Mouse (Mus musculus) frontal cortex, postnatal 25 days (tissue): ENCODE data around the gene Parp16.
"Not testable (repeated sequence)": the region's sequence is repeated elsewhere in the genome, so short reads cannot be mapped to it uniquely, and the experiment has no call there.

ENCODE experiments used
- DNase-seq, 2 experiments: peaks; one replicate each; pipeline ENCODE4 v3.0.0; 2022; ENCODE audit warnings: low spot score in 2 of 2

Parp16 gene

DNA sequence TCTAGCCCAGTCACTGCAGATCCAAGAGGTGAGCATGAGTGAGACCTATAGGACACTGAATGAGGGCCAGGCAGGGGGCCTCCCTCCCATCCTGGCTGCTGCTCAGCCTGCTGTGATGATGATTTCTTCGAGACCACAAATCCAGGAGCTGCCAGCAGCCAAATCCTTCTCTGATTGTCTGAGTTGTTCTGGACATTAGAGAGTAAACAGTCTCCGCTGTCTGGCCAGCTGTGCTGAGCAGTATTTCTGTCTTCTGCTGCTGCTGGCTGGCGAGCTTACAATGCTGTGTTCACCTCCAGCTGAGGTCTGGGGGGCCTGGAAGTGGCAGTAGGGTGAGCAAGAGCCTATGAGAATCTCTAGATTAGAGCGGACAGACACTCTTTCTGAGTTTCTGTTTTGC lies 48.1 kb downstream of the Parp16 start:
- no peak for DNase-seq

DNA sequence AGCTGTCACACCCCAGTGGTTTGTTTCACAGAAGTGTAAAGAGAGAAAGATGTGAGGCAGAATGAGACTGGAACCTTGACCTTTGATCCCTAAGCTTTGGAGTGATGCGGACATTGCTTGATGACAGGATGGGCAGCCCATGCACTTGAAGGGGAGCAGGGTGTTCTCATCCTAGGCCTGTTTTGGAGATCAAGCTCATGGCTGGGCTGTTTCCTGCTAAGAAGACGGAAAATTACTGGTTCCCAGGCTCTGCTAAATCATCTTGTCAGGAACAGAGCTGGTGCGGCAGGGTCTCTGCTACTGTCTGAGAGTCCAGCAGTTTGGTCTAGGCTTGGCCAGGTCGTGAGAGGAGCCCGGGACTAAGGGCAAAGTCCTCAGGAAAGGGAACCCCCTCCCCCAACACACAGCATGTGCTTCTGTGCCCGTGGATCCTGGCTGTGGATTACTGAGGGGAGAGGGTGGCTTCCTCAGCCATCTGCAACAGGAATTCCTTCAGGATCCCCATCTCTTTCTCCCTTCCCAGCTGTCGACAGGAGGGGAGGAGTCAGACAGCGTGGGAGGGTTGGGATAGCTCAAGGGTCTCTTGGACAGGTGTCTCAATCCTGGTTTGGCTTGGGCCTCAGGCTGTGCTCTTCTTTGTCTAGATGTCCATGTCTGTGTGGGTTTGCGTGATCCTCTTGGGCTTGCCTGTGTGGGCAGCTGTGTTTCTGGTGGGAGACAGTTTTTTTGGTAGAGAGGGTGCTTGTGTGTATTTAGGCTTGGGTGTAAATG lies 49.1 kb downstream of the Parp16 start:
- no peak for DNase-seq

DNA sequence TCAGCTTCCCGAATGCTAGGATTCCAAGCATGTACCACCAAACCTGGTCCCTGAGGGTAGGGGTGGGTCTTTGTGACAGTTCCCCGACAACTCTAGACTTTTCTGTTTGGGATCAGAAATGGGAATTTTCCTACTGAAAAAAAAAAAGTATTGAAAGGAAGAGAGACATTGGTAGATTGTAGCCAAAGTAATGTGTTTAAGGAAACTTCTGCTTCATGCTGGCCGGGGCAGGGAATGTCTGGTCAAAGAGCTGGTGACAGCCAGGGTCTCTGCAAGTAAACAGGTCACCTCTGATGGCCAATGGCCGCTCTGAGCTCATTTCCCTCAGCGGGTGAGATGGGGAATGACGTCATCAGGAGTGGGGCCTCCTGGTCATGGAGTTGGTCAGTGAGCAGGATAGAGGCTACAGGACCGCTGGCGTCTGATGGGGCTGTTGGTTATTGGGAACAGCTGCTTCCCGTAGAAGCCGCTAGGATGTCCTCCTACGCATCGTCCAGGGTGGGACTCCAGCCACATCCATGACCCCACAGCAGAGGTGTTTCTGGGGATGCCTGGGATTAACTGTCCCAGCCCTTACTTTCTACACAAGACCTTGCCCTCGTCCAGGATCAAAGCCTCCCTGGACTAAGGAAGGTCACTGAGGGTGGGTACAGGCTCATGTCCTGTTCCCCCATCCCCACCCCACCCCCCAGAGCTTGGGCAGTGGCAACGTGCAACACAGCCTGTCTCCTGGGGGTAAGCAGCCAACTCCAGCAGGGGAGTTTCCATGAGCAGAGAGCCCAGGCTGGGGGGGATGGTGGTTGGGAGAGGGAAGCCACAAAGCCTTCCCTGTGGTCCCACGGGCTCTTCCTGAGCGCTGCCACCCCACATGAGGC lies 52.6 kb downstream of the Parp16 start:
- DNase-seq, result no peak

DNA sequence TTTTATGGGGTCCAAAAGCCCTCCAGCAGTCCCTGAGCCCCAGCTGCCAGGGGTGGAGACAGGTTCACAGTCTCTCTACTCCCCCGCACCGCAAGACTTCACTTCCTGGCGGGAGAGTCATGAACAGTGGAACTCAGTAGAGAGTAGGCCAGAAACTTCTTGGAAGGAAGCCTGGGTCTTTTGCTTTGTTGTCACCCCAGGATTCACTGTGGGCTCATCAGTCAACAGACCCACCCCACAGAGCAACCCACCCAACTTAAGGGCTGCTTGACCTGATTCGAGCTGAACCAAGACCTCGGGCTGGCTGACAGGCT lies 53.2 kb downstream of the Parp16 start:
- no peak for DNase-seq

DNA sequence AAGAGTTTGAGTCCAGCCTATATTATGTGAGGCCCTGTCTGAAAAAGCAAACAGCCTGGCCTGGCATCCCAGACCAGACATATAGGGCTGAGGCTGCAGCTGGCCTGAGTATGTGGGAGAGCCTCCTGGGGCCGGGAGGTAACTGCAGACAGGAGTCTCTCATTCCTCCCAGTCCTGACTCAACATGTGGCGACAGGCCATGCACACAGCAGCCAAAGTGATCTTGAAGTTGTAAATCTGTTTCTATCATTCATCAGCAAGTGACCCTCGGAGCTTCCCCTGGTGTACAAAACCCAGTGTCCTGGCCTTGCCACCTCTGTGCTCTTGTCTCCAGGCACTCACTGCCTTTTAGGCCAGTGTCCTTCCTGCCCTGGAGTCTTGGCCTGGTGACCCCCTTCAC lies 56.9 kb downstream of the Parp16 start:
- no peak for DNase-seq

DNA sequence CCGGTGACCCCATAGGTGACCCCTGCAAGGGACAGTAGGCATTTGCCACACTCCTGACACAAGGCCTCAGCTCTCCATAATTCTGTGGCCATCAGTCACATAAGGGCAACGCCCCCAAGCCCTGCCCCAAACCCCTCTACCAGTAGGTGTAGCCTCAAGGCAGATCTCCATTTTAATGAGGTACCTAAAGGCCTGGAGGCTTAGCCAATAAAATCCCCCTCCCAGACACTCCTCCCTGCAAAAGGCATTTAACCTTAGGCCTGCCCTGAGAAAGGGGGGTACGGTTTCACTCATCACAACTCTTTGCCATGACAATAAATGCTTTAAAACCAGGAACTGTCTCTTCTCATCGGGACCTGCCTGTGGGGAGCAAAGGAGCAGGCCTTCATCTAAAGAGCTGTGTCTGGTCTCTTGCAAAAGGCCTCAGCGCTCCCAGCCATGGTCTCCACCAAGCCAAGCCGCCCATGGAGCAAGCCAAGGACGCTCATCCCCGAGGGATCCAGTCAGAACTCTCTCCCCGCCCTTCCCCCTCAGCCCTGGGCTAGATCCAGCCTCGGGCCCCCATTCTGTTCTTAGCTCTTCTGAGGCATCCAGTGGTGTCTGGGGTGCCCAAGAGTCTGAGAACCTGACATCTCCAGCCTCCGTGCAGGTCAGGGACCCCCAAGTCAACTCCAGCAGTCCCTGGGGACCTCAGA lies 60.9 kb downstream of the Parp16 start:
- no peak for DNase-seq

DNA sequence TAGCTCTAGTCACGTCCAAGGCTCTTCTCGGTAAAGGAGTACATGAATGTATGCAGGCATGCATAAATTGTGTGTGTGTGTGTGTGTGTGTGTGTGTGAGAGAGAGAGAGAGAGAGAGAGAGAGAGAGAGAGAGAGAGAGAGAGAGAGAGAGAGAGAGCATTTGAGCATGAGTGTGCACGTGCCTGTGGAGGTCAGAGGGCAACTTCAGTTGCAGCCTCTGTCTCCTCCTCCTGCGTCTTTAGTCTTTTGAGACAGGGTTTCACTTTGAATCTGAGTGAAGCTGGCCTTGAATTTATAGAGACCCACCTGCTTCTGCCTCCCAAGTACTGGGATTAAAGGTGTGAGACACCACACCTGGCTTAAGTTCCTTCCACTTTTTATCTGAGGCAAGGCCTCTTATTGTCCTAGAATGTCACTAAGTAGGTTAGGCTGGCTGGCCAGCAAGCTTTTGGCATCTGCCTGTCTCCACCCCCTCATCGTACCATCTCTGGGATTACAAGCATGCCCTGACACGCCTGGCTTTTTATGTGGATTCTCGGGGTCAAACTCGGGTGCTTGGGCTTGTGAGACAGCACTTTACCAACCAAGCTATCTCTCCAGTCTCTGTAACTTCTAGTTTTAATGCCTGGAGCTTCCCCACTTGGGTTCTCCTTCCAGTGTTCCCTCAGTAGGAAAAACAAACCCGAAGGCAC lies 62.2 kb downstream of the Parp16 start:
- DNase-seq, result no peak

DNA sequence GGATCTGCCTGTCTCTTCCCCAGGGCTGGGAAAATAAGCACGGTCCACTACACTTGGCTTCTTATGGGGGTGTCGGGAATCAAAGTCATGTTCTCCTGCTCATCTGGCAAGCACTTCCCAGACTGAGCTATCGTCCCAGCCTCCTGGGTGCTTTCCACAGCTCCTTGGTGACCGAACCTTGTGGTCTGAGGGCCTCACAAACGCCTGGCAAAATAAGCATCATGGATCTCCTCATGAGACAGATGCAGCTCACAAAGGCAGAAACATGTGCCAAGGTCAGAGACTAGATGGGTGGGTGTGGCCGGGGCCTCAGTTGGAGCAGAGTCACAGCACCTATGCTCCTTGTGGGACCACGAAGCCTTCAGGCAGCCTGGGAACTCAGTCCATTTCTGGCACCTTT lies 64.2 kb downstream of the Parp16 start:
- no peak for DNase-seq

DNA sequence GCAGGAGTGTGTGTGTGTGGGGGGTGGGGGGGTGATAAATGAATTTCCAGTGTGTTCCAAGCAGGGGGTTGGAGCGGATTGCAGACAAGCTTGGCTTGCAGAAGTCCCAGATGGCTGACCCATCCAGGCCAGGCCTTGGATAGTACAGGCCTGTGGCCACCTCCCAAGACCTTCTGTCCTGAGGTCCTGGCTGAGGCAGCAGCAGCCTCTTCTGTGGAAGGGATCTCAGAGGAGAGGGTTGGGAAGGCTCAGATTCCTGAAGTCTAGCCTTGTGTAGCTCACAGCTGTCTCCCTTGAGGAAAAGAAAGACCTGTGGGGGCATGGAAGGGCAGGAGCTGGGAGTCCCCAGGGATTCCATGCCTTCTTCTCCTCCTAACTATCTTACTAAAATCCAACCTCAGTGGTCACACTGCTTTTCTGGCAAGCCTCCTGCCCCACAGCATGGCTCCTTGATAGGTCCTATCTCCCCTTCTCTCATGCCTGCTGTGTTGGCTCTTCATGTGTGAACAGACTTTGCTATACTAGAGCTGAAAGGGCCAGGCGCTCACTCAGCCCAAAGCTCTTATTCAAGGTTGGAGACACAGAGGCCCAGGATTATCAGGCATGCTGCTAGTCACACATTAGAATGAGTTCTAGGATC lies 66.6 kb downstream of the Parp16 start:
- no peak for DNase-seq

DNA sequence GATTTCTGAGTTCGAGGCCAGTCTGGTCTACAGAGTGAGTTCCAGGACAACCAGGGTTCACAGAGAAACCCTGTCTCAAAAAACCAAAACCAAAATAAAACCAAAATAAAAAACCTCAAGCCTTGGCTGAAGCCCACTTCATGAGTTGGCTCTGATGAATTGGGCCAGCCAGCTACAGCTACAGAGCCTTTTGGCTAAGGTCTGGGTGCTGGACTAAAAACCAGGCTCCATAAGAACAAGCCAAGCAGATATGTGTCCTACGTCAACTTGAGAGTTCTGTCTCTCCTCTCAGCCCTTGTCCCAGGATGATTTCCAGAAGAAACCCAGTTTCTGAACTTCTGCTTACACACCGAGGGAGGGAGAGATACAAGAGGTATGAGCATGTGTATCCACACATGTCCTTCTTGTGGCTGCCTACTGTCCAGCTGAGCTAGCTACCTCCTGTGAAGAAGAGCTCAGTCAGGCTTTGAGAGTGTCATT lies 67.5 kb downstream of the Parp16 start:
- DNase-seq, result no peak

DNA sequence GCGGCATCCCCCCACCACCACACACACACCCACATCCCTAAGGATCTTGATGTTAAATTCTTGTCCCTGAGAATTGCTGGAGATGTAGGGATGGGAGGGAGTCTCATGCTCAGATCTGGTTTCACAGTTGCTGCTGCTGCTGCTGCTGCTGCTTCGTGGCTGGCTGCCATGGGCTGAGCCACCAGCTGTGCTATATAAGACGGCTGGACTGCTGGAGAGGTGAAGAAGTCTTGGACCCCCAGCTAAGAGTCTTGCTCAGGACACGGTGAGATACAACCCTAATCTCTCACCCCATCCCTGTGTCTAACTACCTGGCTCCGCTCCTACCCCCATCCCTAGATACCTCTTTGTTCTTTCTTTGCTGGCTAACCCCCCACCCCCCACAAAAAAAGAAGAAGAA lies 69.8 kb downstream of the Parp16 start, which contains the start of gene Cilp:
Cilp (plus strand) TSS at position 222 of the 400 bp plus-strand sequence.
- DNase-seq, result no peak

DNA sequence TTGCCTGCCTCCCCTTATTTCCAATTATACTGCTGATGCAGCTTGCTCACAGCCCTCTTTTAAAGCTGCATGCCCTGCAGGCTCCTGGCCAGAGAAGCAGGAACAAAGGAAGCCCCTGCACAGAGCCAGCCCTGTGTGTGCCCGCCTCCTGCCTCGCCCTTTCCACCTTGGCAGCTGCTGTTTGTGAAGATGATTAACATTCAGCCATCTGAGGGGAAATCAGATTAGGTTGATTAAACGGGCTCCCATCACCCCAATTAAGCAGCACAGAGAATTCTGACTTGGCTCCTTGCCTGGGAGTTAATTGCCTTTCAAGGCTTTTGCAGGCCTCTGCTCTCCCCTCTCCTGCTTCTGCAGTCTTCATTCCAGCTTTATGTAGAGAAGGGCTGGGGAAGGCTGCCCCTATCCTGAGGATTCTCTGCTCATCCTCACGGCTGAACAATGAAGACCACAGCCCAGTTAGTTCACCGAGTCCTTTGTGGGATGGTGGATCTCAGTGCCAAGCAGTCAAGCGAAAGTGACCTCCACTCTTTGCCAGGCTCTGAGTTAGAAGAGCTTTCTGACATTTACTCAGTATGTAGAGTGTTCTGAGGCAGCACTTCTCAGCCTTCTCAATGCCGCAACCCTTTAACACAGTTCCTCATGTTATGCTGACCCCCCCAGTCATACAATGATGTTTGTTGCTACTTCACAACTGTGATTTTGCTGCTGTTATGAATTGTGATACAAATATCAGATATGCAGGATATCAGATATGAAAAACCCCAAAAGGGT lies 72.8 kb downstream of the Parp16 start:
- peak in 1 of 2 experiments; percentile 17 for DNase-seq

DNA sequence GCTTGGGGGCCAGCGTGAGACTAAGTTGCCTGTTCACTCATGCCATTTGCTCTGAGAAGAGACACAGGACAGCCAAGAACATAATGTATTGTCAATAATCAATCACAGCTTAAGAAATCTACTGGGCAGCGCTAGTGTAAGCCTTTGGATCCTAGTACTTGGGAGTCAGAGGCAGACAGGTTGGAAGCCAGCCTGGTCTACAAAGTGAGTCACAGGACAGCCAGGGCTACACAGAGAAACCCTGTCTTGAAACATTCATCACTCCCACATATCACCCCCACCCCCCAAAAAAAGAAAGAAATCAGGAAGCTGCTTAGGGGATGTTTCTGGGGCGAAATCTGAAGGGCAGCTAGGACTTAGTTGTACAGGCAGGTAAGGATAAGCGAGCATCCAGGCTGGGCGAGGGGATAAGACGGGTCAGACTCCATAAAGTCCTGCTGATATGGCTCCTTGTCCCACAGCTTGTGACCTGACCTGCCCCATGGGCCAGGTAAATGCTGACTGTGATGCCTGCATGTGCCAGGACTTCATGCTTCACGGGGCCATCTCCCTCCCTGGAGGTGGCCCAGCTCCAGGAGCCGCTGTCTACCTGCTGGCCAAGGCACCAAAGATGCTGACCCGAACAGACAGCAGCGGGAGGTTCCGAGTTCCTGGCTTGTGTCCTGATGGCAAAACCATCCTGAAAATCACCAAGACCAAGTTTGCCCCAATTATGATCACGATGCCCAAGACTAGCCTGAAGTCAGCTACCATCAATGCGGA lies 78.1 kb downstream of the Parp16 start:
- no peak for DNase-seq

DNA sequence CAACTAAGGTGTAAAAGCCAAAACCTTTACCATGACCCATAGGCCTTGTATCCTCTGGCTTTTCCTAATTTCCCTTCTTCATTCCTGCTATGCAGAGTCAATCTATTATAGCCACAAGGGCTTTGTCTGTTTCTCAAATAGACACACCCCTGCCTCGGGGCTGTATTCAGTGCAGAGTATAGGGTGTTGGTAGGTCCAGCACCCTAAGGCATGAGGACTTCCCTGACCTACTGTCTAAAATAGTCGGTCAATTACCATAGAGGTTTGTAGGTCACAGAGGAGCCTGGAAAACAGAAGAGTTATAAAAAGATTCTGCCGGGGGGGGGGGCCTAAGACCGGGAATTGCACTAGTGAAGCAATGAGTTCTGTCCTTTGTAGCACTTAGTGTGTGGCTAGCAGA lies 78.7 kb downstream of the Parp16 start:
- no peak for DNase-seq

DNA sequence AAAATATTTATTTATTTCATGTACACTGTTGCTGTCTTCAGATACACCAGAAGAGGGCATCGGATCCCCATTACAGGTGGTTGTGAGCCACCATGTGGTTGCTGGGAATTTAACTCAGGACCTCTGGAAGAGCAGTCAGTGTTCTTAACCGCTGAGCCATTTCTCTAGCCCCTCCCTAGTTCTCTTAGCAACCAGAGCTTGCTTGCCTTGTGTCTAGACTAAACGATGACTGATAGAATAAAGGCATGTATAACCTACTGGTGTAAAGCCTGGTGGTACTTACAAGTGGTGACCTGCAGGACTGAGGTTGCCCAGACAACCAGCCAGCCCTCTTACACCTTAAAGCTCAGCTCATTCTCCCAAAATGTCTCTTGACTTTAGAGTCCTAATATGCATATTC lies 79.7 kb downstream of the Parp16 start:
- not testable (repeated sequence) for DNase-seq

DNA sequence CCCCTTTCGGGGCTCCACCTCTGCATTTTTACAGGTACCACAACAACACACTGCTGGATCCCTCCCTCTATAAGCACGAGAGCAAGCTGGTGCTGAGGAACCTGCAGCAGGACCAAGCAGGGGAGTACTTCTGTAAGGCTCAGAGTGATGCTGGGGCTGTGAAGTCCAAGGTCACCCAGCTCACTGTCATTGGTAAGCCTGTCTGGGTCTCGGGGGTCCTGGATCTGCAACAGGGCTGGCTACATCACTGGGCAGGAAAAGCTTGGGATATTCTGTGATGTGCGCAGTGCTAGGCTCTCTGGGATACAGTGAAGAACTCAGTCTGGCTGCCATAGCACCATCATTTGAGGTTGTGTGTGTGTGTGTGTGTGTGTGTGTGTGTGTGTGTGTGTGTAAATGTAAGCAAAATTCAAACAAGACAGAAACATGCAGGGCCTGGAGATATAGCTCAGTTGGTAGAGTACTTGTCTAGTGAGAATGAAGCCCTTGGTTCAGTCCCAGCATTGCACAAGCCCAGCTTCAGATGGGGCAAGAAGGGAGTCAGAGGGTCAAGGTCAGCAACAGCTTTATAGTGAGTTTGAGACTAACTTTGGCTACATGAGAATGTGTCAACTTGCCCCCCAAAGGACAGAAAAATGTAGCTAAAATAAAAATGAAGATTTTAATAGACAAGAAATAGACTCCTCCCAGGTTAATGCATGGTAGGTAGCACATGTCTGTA lies 80.8 kb downstream of the Parp16 start:
- DNase-seq, result no peak

DNA sequence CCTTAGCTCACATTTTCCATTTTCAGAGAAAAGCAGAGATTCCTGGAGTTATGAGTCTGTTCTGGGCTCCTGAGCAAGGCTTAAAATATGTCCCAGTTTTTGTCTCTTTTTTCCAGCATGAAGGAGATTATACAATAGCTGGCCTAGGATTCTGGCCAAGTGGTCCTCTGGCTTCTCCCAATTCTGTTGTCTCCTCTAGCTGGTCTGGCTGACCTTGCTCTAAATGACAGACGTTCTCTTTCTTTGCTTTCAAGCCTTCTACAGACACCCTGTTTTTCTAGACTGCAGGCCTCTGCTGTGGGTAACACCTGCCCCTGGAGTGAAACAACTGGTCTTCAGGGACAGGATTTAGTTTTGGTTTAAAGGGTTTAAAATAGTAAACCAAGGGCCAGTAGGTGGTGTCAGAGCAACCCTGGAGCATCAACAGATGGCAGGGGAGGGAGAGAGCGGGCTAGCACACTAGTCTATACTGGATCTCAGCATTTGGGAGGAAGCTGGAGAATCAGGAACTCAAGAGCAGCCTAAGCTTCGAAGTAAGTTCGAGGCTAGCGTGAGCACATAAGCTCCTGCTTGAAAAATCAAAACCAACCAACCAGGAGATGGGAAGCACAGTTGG lies 86.5 kb downstream of the Parp16 start:
- DNase-seq, result no peak

DNA sequence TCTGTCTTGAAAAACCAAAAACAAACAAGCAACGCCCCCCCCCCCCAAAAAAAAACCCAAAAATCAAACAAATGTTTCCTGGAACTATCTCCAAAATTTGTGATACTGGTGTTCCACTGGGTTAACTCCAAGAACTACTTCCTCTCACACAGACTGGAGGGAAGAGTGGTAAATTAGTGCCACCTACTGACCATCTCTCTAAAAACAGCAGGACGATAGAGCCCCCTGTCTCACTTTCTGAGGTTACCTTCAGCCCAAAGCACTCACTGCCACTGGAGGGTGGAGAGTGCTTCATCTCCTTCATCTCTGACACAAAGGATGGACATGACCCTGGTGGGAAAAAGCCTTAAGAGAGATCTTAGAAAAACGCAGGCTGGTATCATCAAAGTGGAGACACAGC lies 88.1 kb downstream of the Parp16 start:
- DNase-seq, result no peak

DNA sequence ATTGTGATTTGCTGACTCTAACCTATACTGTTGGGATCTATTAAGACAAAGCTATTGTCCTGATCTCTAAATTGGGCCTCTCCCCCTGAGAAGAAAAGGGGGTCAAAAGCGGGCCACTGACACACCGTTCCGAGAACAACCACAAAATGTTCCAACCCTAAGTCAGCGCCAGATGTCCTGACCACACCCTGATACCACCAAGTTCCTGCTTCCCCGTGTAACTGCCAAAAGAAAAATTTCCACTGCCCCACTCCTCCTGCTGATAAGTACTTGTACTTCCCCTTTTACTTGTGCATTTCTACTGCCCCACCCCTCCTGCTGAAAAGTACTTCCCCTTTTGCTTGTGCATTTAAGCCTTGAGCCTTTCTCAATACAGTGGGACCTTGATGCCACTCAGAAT lies 93.1 kb downstream of the Parp16 start:
- not testable (repeated sequence) for DNase-seq
